Mouse (Mus musculus) v-Abl transformed pro-B cells (cell line): ENCODE results near the gene Islr.

Source experiments
- in situ Hi-C, 2 experiments: fragments of 400-800 bp; cut with MboI; formaldehyde crosslinking; loops; one replicate each; pipeline ENCODE4 v1.15.1; 2025; ENCODE audit not compliant: unreplicated experiment in 2 of 2

Gene Islr

DNA sequence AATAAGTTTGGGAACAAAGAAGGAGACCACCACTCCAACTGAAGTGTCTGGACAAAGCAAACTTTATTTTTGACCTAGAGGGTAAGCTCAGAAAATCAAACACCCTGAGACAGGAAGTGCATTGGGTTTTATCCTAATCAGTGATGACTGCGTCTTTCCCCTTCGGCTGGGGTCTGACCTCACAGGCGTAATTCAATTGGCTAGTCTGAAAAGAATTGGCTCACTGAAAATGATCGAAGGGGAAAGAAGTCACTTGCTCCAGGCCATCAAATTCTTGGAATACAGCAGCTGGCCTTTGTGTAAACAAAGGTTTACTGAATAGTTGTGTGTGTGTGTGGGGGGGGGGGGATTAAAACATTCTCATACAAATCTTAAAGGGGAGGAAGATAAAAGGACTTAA lies 78.3 kb downstream of the Islr start:
- in situ Hi-C loops: no loop called here

DNA sequence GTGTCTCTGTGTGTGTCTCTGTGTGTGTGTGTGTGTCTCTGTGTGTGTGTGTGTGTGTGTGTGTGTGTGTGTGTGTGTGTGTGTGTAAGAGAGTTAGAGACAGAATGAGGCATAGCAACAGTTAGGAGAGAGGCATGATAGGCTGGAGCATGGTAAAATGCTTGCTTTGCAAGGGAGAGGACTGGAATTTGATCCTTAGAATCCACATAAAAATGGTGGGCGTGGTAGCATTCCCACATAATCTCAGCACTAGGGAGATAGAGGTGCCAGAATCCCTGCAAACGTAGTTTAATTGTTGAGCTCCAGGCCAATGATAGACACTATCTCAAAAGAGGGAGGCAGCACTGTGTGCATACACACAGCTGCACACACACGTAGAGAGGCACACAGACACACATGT lies 79.0 kb downstream of the Islr start:
- in situ Hi-C loops: no loop called here

DNA sequence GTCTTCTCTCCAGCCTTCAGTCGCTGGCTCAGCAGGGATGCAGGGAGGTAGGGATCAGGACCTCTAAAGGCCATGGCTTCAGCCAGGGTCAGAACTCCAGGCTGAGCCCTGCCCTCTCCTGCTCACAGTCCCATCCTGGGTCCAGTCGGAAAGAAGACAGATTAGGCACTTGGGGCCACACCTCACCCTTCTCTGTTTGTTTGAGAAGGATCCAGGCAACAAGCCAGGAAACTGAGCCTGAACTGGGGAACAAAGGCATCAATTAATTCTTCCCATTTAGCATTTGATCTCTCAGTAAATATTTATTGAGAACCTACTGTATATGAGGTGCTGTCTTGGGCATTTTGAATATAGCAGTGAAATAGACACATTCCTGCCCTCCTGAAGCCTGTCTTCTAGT lies 85.4 kb downstream of the Islr start, which contains the start of gene Ccdc33:
Ccdc33 (minus strand) TSS at position 153 of the 400 bp plus-strand sequence.
- in situ Hi-C loops: no loop called here

DNA sequence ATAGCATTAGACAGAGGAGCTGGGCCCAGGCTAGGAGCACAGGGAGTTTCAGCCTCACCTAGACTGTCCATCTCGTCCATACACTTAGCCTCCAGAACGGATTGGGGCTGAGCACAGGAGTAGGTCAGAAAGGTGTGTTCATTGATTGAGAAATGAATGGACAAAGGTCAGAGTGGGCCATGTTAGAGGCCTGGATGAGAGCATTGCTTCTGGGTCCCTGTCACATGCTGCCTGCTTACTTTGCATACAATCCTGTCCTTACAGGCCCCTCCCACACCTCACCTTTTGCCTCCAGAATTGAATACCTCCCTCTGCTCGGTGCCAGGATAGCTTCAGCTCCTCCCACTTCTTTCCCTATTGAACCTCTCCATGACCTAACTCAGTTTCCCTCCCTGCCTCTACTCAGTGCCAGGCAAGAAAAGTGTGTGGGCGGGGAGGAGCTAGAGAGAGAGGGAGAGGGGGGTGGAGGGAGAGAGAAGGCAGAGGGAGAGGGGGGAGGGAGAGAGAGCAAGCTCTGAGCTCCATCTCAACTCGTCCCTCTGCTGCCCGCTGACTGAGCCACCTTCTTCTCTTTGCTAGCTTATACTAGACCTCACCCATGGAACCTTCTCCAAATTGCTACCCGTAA lies 88.0 kb downstream of the Islr start:
- in situ Hi-C loops: no loop called here

DNA sequence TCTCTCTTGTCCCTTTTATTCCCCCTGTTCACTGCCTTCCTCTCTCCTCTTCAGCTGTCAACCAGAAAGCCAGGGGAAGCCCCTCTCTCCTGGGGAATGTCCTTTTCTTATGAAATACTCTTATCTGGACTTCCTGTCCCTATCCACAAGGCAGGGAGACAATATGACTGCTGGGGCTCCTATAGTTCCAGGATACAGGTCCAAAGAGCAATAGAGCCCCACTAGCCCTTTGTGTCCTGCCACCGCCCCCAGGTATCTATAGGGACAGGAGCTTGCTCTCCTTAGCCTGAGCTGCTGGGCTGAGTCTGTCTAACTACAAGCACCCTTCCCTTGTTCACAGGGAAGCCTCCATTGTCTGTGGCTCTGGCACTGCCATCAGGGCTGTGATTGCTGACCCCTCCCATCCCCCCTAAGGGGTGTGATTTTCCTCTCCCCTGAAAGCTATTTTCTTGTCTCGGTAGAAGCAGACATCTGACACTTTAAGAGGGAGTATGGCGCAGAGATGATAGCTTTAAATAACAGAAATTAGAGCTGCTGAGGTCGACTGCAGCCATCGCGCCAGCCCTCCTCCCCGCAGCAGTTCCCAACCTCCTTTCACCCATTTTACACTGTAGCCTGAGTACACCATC lies 88.7 kb downstream of the Islr start:
- in situ Hi-C loops: no loop called here

DNA sequence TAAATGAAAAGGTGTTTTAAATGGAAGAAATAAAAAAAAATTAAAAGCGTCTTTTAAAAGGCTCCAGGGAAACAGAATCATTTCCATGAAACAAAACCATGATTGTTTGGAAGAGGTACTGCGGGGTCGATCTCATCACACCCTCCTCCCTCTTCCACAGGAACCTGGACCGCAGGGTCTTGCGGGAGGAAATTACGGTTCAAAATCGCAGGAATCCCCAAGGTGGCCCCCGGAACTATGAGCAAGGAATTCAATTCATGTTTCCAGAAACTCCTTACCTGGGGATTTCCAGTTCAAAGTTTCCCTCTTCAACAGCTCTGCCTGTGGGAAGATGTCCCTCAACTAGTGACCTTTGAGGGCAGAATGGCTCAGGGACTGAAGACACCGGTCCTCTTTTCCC lies 90.1 kb downstream of the Islr start:
- in situ Hi-C loops: no loop called here

DNA sequence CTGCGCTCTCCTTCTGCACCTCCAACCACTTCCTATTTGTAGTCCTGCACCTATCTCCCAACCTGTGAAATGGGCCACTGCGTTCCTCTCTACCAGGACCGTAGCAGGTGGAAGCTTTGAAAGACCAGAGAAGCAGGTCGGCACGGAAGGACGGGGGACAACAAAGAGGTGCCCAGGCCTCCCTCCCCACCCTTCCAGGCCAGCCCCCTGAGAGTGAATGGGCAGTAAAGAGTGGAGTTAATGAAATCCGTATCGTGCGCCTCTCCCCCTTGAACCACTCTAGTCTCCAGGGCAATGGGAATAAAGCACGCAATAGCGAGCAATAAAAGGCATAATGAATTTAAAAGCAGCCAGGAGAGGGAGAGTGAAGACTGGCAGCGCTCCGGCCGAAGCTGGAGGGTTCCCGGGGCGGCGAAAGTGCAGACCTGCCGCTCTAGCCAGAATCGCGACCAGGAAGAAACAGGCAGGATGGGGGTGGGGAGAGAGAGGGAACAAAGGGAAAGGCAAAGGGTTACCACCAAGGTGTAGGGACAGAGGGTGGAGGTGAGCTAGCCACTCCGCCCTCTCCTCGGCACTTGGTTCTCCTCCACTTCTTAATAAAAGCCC lies 90.7 kb downstream of the Islr start:
- in situ Hi-C loops: no loop called here

DNA sequence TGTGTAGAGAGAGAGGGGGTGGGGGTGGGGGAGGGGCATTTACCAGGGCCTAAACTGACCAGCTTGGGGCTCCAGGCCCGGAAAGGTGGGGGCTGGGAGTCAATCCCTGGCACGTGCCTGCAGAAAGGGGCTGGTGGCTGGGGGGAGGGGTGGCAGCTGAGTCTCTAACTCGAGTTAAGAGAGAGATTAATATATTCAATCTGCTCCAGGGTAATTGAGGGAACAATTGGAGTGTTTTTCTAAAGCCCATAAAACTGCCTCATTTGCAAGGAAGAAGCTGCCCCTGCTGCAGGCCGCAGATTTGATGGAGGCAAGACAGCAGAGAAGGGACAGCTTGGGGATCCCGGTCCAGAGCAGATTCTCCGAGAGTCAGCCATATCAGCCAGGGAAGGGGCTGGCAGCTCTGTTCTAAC lies 91.2 kb downstream of the Islr start:
- in situ Hi-C loops: no loop called here

DNA sequence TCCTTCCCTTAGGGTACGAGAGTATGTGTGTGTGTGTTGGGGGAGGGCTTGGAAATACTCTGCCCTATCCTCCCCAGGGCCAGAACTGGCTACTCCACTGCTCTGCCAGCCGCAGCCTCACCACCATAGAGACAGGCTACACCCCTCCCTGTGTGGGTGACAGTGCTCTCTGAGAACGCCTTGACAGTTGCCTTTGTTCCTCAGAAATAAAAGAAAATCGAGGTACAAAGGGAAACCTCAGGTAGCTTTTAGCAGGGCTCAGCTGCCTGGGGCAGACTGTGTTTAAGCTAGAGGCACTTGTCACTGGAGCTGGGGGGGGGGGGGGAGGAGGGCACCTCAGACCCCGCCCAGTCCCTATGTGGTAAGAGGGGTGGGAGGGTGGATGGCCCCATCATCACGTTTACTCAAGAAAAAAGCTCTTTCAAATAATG lies 91.8 kb downstream of the Islr start:
- in situ Hi-C loops: no loop called here

DNA sequence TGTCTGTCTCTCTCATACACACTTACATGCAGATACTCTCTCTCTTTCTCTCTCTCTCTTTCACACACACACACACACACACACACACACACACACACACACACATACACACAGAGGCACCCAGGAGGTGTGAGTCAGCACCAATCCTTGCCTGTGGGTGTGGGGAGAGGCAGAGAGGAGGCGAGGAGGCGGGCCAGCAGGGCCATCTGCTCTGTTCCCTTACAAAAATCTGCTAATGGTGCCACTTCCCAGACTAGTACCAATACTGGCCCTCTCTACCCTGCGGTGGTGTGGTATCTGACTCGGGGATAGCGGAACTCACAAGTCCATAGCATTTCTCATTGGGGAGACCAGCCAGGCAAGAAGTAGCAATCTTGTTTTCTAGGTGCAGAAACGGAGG lies 92.7 kb downstream of the Islr start:
- in situ Hi-C loops: no loop called here

DNA sequence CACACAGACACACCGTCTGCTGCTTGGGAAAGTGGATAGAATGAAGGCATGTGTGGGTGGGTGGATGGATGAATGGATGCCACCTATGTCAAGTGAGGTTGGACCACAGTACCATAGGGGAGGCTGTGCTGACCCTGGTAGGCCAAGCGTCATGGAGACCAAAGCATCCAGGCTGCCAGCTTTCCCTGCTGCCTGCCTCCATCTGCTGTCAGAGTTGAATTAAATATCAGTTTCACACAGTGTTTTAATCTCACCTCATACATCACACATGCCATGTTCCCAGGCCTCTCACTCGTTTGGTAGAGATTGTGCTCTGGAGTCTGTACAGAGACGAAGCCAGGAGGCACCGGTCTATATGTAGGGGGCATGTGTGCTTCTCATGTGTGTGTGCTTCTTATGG lies 93.3 kb downstream of the Islr start:
- in situ Hi-C loops: no loop called here

DNA sequence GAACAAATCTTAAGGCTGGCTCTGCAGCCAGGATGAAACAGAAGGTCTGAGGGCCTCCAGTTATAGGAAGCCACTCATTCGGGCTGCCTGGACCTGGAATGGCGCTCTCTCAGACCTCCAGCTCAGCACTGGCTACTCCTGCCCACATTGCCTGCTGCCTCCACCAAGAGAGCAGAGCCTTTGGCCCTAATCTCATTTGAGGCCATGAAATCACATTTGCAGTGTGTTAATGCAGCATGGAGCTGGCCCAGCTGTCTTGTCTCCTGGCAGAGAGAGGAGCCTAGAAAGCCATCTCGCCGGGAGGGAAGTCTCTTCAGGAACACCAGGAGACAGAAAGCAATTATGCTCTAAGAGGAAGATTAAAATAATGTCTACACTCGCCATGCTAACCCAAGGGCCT lies 96.6 kb downstream of the Islr start:
- in situ Hi-C loops: no loop called here
